Mouse (Mus musculus) ES-E14 (cell line): Measurements from ENCODE around the gene Aunip. TPM values are rescaled to one million over a fixed set of nuclear protein-coding genes. Genes with fewer than 3 reads are reported as not detected.
A peak's percentile ranks its signal among the peaks of the same experiment; 100 is the strongest.

ENCODE experiments used
- DNase-seq: peaks from one replicate; pipeline ENCODE4 v3.0.0-alpha.2; 2013; ENCODE audit warnings: low read depth, low spot score
- H3K27ac ChIP-seq: 2 replicates; pipeline ENCODE4 v1.5.1; 2012; ENCODE audit warnings: low read depth, mild to moderate bottlenecking, low read length, moderate library complexity, mixed read lengths; ENCODE audit not compliant: poor library complexity, insufficient read depth, severe bottlenecking
- H3K36me3 ChIP-seq: 2 replicates; pipeline ENCODE4 v1.6.1; 2012; ENCODE audit warnings: mild to moderate bottlenecking, low read length, moderate library complexity, mixed read lengths; ENCODE audit not compliant: control insufficient read depth, poor library complexity, insufficient read depth, severe bottlenecking
- H3K4me1 ChIP-seq, 2 experiments: fragments of 150-350 bp in 1 of 2; sonication (generic) in 1 of 2; 2 replicates each; pipeline ENCODE4 v1.6.1; 2012; ENCODE audit warnings: low read length in 2 of 2, mild to moderate bottlenecking in 1 of 2, mixed read lengths in 1 of 2; ENCODE audit not compliant: control insufficient read depth in 2 of 2, insufficient read depth in 2 of 2, poor library complexity in 1 of 2
- H3K4me3 ChIP-seq, 2 experiments: fragments of 150-350 bp in 1 of 2; sonication (generic) in 1 of 2; 2 replicates each; pipeline ENCODE4 v1.5.1; 2012; ENCODE audit warnings: low read length in 2 of 2, low read depth in 1 of 2, mild to moderate bottlenecking in 1 of 2, mixed read lengths in 1 of 2; ENCODE audit not compliant: insufficient read depth in 1 of 2, poor library complexity in 1 of 2, severe bottlenecking in 1 of 2
- H3K9ac ChIP-seq: 2 replicates; pipeline ENCODE4 v1.6.1; 2012; ENCODE audit warnings: low read depth, mild to moderate bottlenecking, low read length, mixed read lengths; ENCODE audit not compliant: poor library complexity, insufficient read depth, severe bottlenecking
- H3K9me3 ChIP-seq: fragments of 150-350 bp; sonication (generic); 2 replicates; pipeline ENCODE4 v1.6.1; 2012; ENCODE audit warnings: low read depth, mild to moderate bottlenecking, low read length; ENCODE audit not compliant: control insufficient read depth, insufficient read depth
- CHD2 ChIP-seq: IDR thresholded peaks from 2 replicates; pipeline ENCODE4 v1.6.1; 2014; ENCODE audit warnings: mild to moderate bottlenecking, low read depth, low read length, inconsistent platforms
- HCFC1 ChIP-seq: IDR thresholded peaks from 2 replicates; pipeline ENCODE4 v1.6.1; 2012; ENCODE audit warnings: low read length, inconsistent platforms, borderline replicate concordance; ENCODE audit not compliant: insufficient read depth
- MAFK ChIP-seq: IDR thresholded peaks from 2 replicates; pipeline ENCODE4 v1.6.1; 2014; ENCODE audit warnings: mild to moderate bottlenecking, low read depth, low read length, inconsistent platforms; ENCODE audit not compliant: insufficient read depth
- ZC3H11A ChIP-seq: IDR thresholded peaks from 2 replicates; pipeline ENCODE4 v1.6.1; 2012; ENCODE audit warnings: low read depth, mild to moderate bottlenecking, inconsistent platforms, low read length, borderline replicate concordance
- ZNF384 ChIP-seq: IDR thresholded peaks from 2 replicates; pipeline ENCODE4 v1.6.1; 2012; ENCODE audit warnings: low read depth, low read length, inconsistent platforms
- in situ Hi-C, 2 experiments: fragments of 600-800 bp; cut with MboI; formaldehyde crosslinking; loops; one replicate each; pipeline ENCODE4 v1.15.1; 2025; ENCODE audit warnings: low sequenced_read_pairs in 2 of 2, inconsistent platforms in 1 of 2; ENCODE audit not compliant: unreplicated experiment in 2 of 2
- total RNA-seq: library from RNA; depleted of rRNA; stranded (reverse); fragments of 300-350 nt; gene quantifications from 2 replicates; pipeline ENCODE4 v1.2.3, GENCODE M21; 2012

The Aunip gene
- total RNA-seq, 1 experiment = 18.3 TPM

- Histone ChIP-seq H3K4me3 (peak overlapping the region; percentile 47 to 88; a peak in 2 of 4 replicates), H3K36me3 (peaks cover 27% of the 10 kb centered on the region), H3K27ac (peak overlapping the region; percentile 100; the same call in 1 of the 2 replicates), H3K9me3 (no peaks in the 10 kb centered on the region), H3K4me1 (peaks cover 10 to 19% of the 10 kb centered on the region in 2 experiments; a peak in 3 of 4 replicates), H3K9ac (peak overlapping the region; percentile 44; the same call in 1 of the 2 replicates)
- TF ChIP-seq ZNF384 (no peak), ZC3H11A (no peak), CHD2 (no peak), MAFK (no peak), HCFC1 (no peak)
- in situ Hi-C loops = no loop called here
- no peak for DNase-seq
Measured at GRCm38 (mm10) chr4:134469985-134470384, 40.8 kb upstream of the Aunip start.

GRCm38 (mm10) chr4:134471469-134471868 lies 39.3 kb upstream of the Aunip start:
- Histone ChIP-seq H3K4me1 (peaks cover 6 to 13% of the 10 kb centered on the region in 2 experiments; a peak in 3 of 4 replicates), H3K4me3 (peak overlapping the region in 1 of 2 experiments; percentile 42; a peak in 1 of 4 replicates), H3K9ac (peak overlapping the region; percentile 70; the same call in 1 of the 2 replicates), H3K9me3 (no peaks in the 10 kb centered on the region), H3K27ac (peak overlapping the region; percentile 47; the same call in 1 of the 2 replicates), H3K36me3 (peaks cover 28% of the 10 kb centered on the region)
- no peak for DNase-seq
- in situ Hi-C loops = no loop called here
- TF ChIP-seq ZNF384 (0 out of 2 replicates have a peak, but pooled peaks have one; percentile 23), ZC3H11A (no peak)

- in situ Hi-C loops = no loop called here
- Histone ChIP-seq H3K27ac (no peak overlapping the region; the same call in 1 of the 2 replicates), H3K4me1 (peaks cover 0 to 12% of the 10 kb centered on the region in 2 experiments; a peak in 3 of 4 replicates), H3K4me3 (no peak overlapping the region), H3K9ac (no peak overlapping the region), H3K9me3 (no peaks in the 10 kb centered on the region), H3K36me3 (peaks cover 32% of the 10 kb centered on the region)
- no peak for DNase-seq
- TF ChIP-seq ZNF384 = no peak
- TF ChIP-seq CHD2 = no peak
- TF ChIP-seq HCFC1 = no peak
- no peak for TF ChIP-seq MAFK
- TF ChIP-seq ZC3H11A = no peak
Measured at GRCm38 (mm10) chr4:134473764-134474163, 37.0 kb upstream of the Aunip start.

GRCm38 (mm10) chr4:134474240-134474639 lies 36.6 kb upstream of the Aunip start:
- no peaks in the 10 kb centered on the region for H3K9me3 ChIP-seq
- in situ Hi-C loops = no loop called here
- no peak overlapping the region for H3K4me3 ChIP-seq
- no peak overlapping the region; the same call in 1 of the 2 replicates for H3K27ac ChIP-seq
- H3K4me1 ChIP-seq = peaks cover 0 to 12% of the 10 kb centered on the region in 2 experiments; a peak in 3 of 4 replicates
- peaks cover 32% of the 10 kb centered on the region for H3K36me3 ChIP-seq
- H3K9ac ChIP-seq = no peak overlapping the region
- DNase-seq = no peak
- TF ChIP-seq MAFK = no peak
- no peak for TF ChIP-seq ZC3H11A
- no peak for TF ChIP-seq CHD2
- TF ChIP-seq HCFC1 = no peak
- no peak for TF ChIP-seq ZNF384
